Mouse (Mus musculus) midbrain, embryonic 11.5 days (tissue): ENCODE measurements around the gene B4gat1. TPM values are rescaled to one million over a fixed set of nuclear protein-coding genes. Genes with fewer than 3 reads are reported as not detected.

Experiments used
- ATAC-seq: fragments of 200-750 bp; cut with Nextera tagmentation; 2 replicates; pipeline ENCODE4 v1.8.0; 2017; ENCODE audit warnings: moderate TSS enrichment, moderate library complexity; ENCODE audit not compliant: low FRiP score
- DNase-seq: peaks from one replicate; pipeline ENCODE4 v3.0.0; 2015; ENCODE audit warnings: low spot score; ENCODE audit errors: missing footprints
- H3K27ac ChIP-seq: fragments of 300-500 bp; sonication (generic); 2 replicates; pipeline ENCODE4 v1.5.1; 2014; ENCODE audit warnings: low read depth, low read length
- H3K27me3 ChIP-seq: fragments of 300-500 bp; sonication (generic); 2 replicates; pipeline ENCODE4 v1.6.1; 2014; ENCODE audit warnings: mild to moderate bottlenecking, low read length, moderate library complexity, mixed read lengths; ENCODE audit not compliant: control insufficient read depth, insufficient read depth
- H3K36me3 ChIP-seq: fragments of 300-500 bp; sonication (generic); 2 replicates; pipeline ENCODE4 v1.6.1; 2014; ENCODE audit warnings: mild to moderate bottlenecking, low read length, moderate library complexity, mixed read lengths; ENCODE audit not compliant: control insufficient read depth, insufficient read depth
- H3K4me1 ChIP-seq: fragments of 300-500 bp; sonication (generic); 2 replicates; pipeline ENCODE4 v1.6.1; 2014; ENCODE audit warnings: low read length; ENCODE audit not compliant: control insufficient read depth, insufficient read depth
- H3K4me2 ChIP-seq: fragments of 300-500 bp; sonication (generic); 2 replicates; pipeline ENCODE4 v1.6.1; 2014; ENCODE audit warnings: mild to moderate bottlenecking, moderate library complexity
- H3K4me3 ChIP-seq: fragments of 300-500 bp; sonication (generic); 2 replicates; pipeline ENCODE4 v1.5.1; 2014; ENCODE audit warnings: low read depth, low read length
- H3K9ac ChIP-seq: fragments of 300-500 bp; sonication (generic); 2 replicates; pipeline ENCODE4 v1.6.1; 2014; ENCODE audit warnings: low read length
- H3K9me3 ChIP-seq: fragments of 300-500 bp; sonication (generic); 2 replicates; pipeline ENCODE4 v1.6.1; 2016; ENCODE audit warnings: low read length; ENCODE audit not compliant: control insufficient read depth
- WGBS: fragments of 180-500 bp; shearing (Covaris S2); extraction: QIAGEN DNeasy Blood & Tissue Kit; methylation state at CpG from one replicate; pipeline ENCODE4 v1.1.7; 2014; 5-methylcytosine and 5-hydroxymethylcytosine counted together
- polyA plus RNA-seq: library from polyadenylated mRNA; unstranded; fragments of >200 nt; fragmentation: Nextera tagmentation; extraction: Ambion mirVana; gene quantifications from 2 replicates; pipeline ENCODE4 v1.2.1, GENCODE M21; 2014

Gene B4gat1
- polyA plus RNA-seq, 1 experiment from 2014 or later = 41.7 TPM

DNA sequence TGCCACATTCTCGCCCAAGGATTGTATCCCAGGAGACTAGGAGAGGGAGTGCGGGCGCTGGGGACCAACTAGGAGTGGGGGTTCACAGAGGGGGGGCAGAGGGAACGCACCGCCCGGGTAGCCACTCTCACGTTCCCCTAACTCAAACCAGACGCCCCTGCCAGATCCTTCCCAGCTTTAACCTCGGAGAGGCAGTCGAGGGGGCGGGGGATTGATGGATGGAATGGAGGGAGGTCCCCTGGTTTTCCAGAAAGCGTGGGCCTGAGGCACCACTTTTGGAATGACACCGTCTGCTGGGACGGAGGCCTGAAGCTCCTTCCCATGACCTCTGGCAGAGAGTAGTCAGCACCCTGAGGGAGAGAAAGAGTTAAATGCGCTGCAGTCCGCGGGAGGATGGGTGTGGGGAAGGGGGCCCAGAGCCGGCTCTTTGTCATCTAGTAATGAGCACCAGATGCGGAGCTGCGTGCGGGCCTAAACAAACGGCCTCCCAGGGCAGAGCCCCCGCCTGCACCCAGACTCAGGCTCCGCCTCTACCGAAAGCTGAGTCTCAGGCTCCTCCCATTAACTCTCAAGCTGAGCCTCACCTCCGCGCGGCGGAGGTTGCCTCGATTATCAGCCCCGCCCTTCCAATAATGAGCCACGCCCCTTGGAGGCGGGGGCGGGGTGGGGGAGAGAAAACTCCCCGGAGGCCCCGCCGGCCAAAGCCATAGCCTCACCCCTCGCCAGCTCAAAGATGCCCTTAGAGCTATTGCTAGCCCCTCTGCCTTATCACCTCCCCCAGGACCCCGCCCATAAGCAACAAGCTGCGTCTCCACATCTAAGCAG is 33.1 kb downstream of the B4gat1 start:
- Histone ChIP-seq H3K36me3 (no peaks in the 10 kb centered on the region), H3K4me1 (peaks cover 24% of the 10 kb centered on the region), H3K4me2 (peak overlapping the region; percentile 60), H3K9ac (peak overlapping the region; percentile 56), H3K27ac (peak overlapping the region; percentile 63), H3K4me3 (peak overlapping the region; percentile 34), H3K9me3 (no peaks in the 10 kb centered on the region), H3K27me3 (peaks cover 39% of the 10 kb centered on the region)
- ATAC-seq (peak; percentile 87), DNase-seq (peak; percentile 96)
- WGBS = under 1% methylated on average over 39 of the region's 40 CpGs

GRCm38 (mm10) chr19:5072389-5073019 is 33.9 kb downstream of the B4gat1 start:
- ATAC-seq (peak; percentile 17; the same call in 1 of the 2 replicates), DNase-seq (no peak)
- peak overlapping the region; percentile 34 for H3K4me3 ChIP-seq
- H3K27me3 ChIP-seq = peaks cover 34% of the 10 kb centered on the region
- WGBS = 3% methylated on average over 20 of the region's 20 CpGs
- peak overlapping the region; percentile 60 for H3K4me2 ChIP-seq
- H3K27ac ChIP-seq = no peak overlapping the region
- peak overlapping the region; percentile 56; the same call in 1 of the 2 replicates for H3K9ac ChIP-seq
- no peaks in the 10 kb centered on the region for H3K36me3 ChIP-seq
- H3K9me3 ChIP-seq = no peaks in the 10 kb centered on the region
- H3K4me1 ChIP-seq = peaks cover 24% of the 10 kb centered on the region

DNA sequence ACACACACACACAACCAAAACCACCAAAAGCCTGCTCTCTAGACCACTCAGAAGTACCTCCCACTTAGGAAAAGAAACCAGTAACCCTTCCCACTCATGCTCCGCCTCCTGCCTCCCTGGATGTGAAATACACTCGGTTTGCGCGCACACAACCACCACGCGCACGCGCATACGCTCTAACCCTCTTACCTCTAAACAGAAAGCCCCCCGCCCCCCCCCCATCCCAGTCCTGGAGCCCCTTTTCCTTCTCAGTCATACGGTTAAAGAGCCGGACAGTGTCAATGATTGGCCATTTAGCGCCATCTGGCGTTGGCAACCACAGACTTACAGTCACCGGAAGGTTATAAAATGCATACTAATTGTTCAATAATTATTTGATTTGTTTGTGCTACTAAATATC is 34.4 kb downstream of the B4gat1 start:
- ATAC-seq (no peak), DNase-seq (peak; percentile 98)
- Histone ChIP-seq H3K9ac (no peak overlapping the region), H3K9me3 (no peaks in the 10 kb centered on the region), H3K27ac (no peak overlapping the region), H3K4me3 (no peak overlapping the region), H3K4me1 (peaks cover 19% of the 10 kb centered on the region), H3K4me2 (peak overlapping the region; percentile 60; the same call in 1 of the 2 replicates), H3K36me3 (no peaks in the 10 kb centered on the region), H3K27me3 (peaks cover 28% of the 10 kb centered on the region)
- WGBS = 2% methylated on average over 14 of the region's 15 CpGs

DNA sequence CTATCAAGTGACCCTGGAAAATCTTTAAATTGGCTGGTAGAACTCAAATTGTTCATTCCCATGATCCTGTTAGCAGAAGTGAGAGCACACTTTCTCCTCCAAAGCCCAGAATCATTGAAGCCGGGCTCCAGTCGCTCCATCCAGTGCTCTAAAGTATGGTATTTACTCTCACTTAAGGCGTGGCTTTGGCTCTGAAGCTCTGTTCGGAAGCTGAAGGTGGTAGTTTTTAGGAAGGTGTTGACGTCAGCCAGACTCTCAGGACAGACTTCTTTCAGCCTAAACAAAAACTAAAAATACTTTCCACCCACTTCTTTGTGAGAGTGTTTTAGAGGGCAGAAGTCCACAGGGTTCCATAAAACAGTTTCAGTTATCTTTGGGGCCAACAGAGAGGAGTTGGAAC is 34.9 kb downstream of the B4gat1 start:
- H3K4me1 ChIP-seq = peaks cover 14% of the 10 kb centered on the region
- H3K4me3 ChIP-seq = no peak overlapping the region
- DNase-seq (peak; percentile 84), ATAC-seq (no peak)
- H3K36me3 ChIP-seq = no peaks in the 10 kb centered on the region
- WGBS = 48% methylated on average over 5 of the region's 5 CpGs
- H3K27ac ChIP-seq = no peak overlapping the region
- no peaks in the 10 kb centered on the region for H3K9me3 ChIP-seq
- no peak overlapping the region for H3K9ac ChIP-seq
- H3K27me3 ChIP-seq = peaks cover 23% of the 10 kb centered on the region
- H3K4me2 ChIP-seq = no peak overlapping the region

DNA sequence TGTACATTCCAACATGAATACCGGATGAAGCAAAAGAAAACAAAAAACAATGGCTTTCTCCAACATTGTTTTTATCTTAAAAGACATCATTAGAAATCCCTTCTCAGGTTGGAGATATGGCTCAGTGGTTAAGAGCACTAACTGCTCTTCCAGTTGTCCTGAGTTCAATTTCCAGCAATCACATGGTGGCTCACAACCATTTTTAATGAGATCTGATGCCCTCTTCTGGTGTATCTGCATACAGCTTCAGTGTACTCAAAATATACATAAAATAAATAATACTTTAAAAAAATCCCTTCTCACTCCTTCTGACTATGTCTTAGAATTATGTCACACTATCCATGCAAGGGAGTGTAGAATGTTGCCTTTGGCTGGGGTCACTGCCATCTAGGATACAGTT is 40.7 kb downstream of the B4gat1 start:
- H3K27ac ChIP-seq = no peak overlapping the region
- WGBS = 89% methylated on average over 1 of the region's 1 CpGs

DNA sequence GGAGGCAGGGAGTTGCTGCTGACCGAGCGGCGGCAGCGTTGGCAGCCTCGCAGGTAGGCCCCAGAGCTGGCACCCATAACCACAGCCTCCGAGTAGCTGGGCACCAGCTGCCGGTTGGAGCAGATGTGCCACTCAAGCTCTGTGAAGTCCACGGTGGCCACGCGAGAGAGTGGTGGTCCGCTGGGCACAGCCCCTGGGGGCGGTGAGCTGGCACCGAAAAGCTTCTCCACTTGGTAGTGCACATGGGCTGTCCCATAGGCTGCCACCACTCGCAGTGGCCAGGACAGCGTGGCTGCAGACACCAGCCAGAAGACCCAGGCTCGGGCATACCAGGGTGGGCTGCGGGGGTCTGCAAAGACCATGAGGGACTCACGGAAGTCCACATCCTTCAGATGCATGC is 43.4 kb downstream of the B4gat1 start:
- 70% methylated on average over 18 of the region's 18 CpGs for WGBS
- H3K36me3 ChIP-seq = no peaks in the 10 kb centered on the region
- no peak overlapping the region for H3K9ac ChIP-seq
- no peak overlapping the region for H3K4me2 ChIP-seq
- no peak overlapping the region for H3K4me3 ChIP-seq
- H3K4me1 ChIP-seq = peaks cover 8% of the 10 kb centered on the region; the same call in 1 of the 2 replicates
- H3K27ac ChIP-seq = no peak overlapping the region
- DNase-seq = no peak
- H3K9me3 ChIP-seq = no peaks in the 10 kb centered on the region
- H3K27me3 ChIP-seq = peaks cover 55% of the 10 kb centered on the region
- ATAC-seq = no peak

More for the DNA sequence above, 40.7 kb downstream of the B4gat1 start:
- H3K4me2 ChIP-seq = no peak overlapping the region
- no peak overlapping the region for H3K9ac ChIP-seq
- no peak for ATAC-seq
- no peak overlapping the region for H3K4me3 ChIP-seq
- peaks cover 33% of the 10 kb centered on the region for H3K27me3 ChIP-seq
- no peak for DNase-seq
- H3K9me3 ChIP-seq = no peaks in the 10 kb centered on the region
- H3K4me1 ChIP-seq = no peaks in the 10 kb centered on the region
- no peaks in the 10 kb centered on the region for H3K36me3 ChIP-seq

DNA sequence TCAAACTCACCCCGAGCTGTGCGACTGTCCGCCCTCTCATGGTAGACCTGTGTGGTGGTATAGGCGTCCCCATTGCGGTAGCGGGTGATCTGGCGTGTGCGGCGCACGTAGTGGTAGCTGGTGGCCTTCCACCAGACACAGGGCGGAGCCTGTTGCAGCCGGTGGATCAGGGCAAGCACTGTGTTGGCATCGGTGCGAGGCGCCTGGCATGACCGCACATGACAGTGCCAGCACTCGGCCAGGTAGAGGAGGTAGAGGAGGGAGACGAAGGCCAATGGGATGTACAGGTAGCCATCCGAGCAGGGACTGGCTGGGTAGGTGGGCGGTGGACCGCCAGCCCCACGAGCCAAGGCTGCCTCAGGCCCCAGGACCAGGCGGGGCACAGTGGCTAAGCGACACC is 44.0 kb downstream of the B4gat1 start:
- H3K4me2 ChIP-seq = no peak overlapping the region
- H3K9ac ChIP-seq = no peak overlapping the region
- H3K4me3 ChIP-seq = no peak overlapping the region
- no peaks in the 10 kb centered on the region for H3K36me3 ChIP-seq
- ATAC-seq = no peak
- WGBS = 71% methylated on average over 24 of the region's 24 CpGs
- no peak overlapping the region for H3K27ac ChIP-seq
- peaks cover 55% of the 10 kb centered on the region for H3K27me3 ChIP-seq
- H3K4me1 ChIP-seq = peaks cover 13% of the 10 kb centered on the region
- DNase-seq = no peak
- H3K9me3 ChIP-seq = no peaks in the 10 kb centered on the region

- no peak overlapping the region for H3K27ac ChIP-seq
- no peak overlapping the region for H3K9ac ChIP-seq
- no peak for DNase-seq
- H3K9me3 ChIP-seq = no peaks in the 10 kb centered on the region
- no peaks in the 10 kb centered on the region for H3K36me3 ChIP-seq
- no peak overlapping the region for H3K4me3 ChIP-seq
- H3K27me3 ChIP-seq = peaks cover 55% of the 10 kb centered on the region
- H3K4me2 ChIP-seq = no peak overlapping the region
- peaks cover 18% of the 10 kb centered on the region for H3K4me1 ChIP-seq
- 64% methylated on average over 3 of the region's 3 CpGs for WGBS
- ATAC-seq = no peak
Observed at GRCm38 (mm10) chr19:5083961-5084833, 45.6 kb downstream of the B4gat1 start.
